Mouse (Mus musculus): ENCODE results near the gene Rbm20. TPM values are rescaled to one million over a fixed set of nuclear protein-coding genes. Genes with fewer than 3 reads are reported as not detected.

The Rbm20 gene
- polyA plus RNA-seq, 1 experiment from 2014 or later = 1.2 TPM

- no peak overlapping the region for H3K9ac ChIP-seq (replicated peaks; ENCODE audit: low read depth, low read length)
- H3K27me3 ChIP-seq (ENCODE audit: control insufficient read depth, insufficient read depth, low read length) = peaks cover 5% of the 10 kb centered on the region
- 44% methylated on average over 8 of the region's 8 CpGs for WGBS
- no peaks in the 10 kb centered on the region for H3K9me3 ChIP-seq (ENCODE audit: control insufficient read depth, low read length)
- ATAC-seq (ENCODE audit: low read depth) = no peak
- H3K27ac ChIP-seq (ENCODE audit: low read depth, low read length) = no peak overlapping the region
- no peak overlapping the region for H3K4me3 ChIP-seq (ENCODE audit: low read depth, low read length)
- H3K36me3 ChIP-seq (ENCODE audit: control insufficient read depth, insufficient read depth, low read length) = no peaks in the 10 kb centered on the region
- H3K4me2 ChIP-seq (ENCODE audit: low read depth, low read length) = no peak overlapping the region
- peaks cover 1% of the 10 kb centered on the region; the same call in 1 of the 2 replicates for H3K4me1 ChIP-seq (ENCODE audit: control insufficient read depth, insufficient read depth, low read length)
Observed at GRCm38 (mm10) chr19:53682427-53682826, 5.3 kb downstream of the Rbm20 start.

GRCm38 (mm10) chr19:53687592-53687991 is 10.5 kb downstream of the Rbm20 start:
- 86% methylated on average over 5 of the region's 5 CpGs for WGBS
- no peak for ATAC-seq (ENCODE audit: low read depth)
- Histone ChIP-seq H3K27me3 (ENCODE audit: control insufficient read depth, insufficient read depth, low read length) (no peaks in the 10 kb centered on the region), H3K36me3 (ENCODE audit: control insufficient read depth, insufficient read depth, low read length) (no peaks in the 10 kb centered on the region), H3K4me1 (ENCODE audit: control insufficient read depth, insufficient read depth, low read length) (no peaks in the 10 kb centered on the region), H3K4me3 (ENCODE audit: low read depth, low read length) (no peak overlapping the region), H3K9me3 (ENCODE audit: control insufficient read depth, low read length) (no peaks in the 10 kb centered on the region), H3K27ac (ENCODE audit: low read depth, low read length) (no peak overlapping the region), H3K9ac (replicated peaks; ENCODE audit: low read depth, low read length) (no peak overlapping the region), H3K4me2 (ENCODE audit: low read depth, low read length) (no peak overlapping the region)

GRCm38 (mm10) chr19:53690816-53691215 is 13.7 kb downstream of the Rbm20 start:
- no peak overlapping the region for H3K4me3 ChIP-seq (ENCODE audit: low read depth, low read length)
- H3K4me2 ChIP-seq (ENCODE audit: low read depth, low read length) = no peak overlapping the region
- WGBS = 44% methylated on average over 10 of the region's 10 CpGs
- H3K9ac ChIP-seq (replicated peaks; ENCODE audit: low read depth, low read length) = no peak overlapping the region
- H3K27ac ChIP-seq (ENCODE audit: low read depth, low read length) = no peak overlapping the region
- ATAC-seq (ENCODE audit: low read depth) = no peak
- H3K4me1 ChIP-seq (ENCODE audit: control insufficient read depth, insufficient read depth, low read length) = no peaks in the 10 kb centered on the region
- H3K9me3 ChIP-seq (ENCODE audit: control insufficient read depth, low read length) = no peaks in the 10 kb centered on the region
- H3K36me3 ChIP-seq (ENCODE audit: control insufficient read depth, insufficient read depth, low read length) = no peaks in the 10 kb centered on the region
- H3K27me3 ChIP-seq (ENCODE audit: control insufficient read depth, insufficient read depth, low read length) = no peaks in the 10 kb centered on the region

- WGBS = 33% methylated on average over 1 of the region's 1 CpGs
- no peaks in the 10 kb centered on the region for H3K27me3 ChIP-seq (ENCODE audit: control insufficient read depth, insufficient read depth, low read length)
- no peaks in the 10 kb centered on the region for H3K9me3 ChIP-seq (ENCODE audit: control insufficient read depth, low read length)
- no peaks in the 10 kb centered on the region for H3K4me1 ChIP-seq (ENCODE audit: control insufficient read depth, insufficient read depth, low read length)
- H3K9ac ChIP-seq (replicated peaks; ENCODE audit: low read depth, low read length) = no peak overlapping the region
- no peak overlapping the region for H3K4me2 ChIP-seq (ENCODE audit: low read depth, low read length)
- H3K4me3 ChIP-seq (ENCODE audit: low read depth, low read length) = no peak overlapping the region
- ATAC-seq (ENCODE audit: low read depth) = no peak
- no peaks in the 10 kb centered on the region for H3K36me3 ChIP-seq (ENCODE audit: control insufficient read depth, insufficient read depth, low read length)
- H3K27ac ChIP-seq (ENCODE audit: low read depth, low read length) = no peak overlapping the region
Observed at GRCm38 (mm10) chr19:53694020-53694419, 16.9 kb downstream of the Rbm20 start.

- Histone ChIP-seq H3K36me3 (ENCODE audit: control insufficient read depth, insufficient read depth, low read length) (no peaks in the 10 kb centered on the region), H3K27me3 (ENCODE audit: control insufficient read depth, insufficient read depth, low read length) (no peaks in the 10 kb centered on the region), H3K4me1 (ENCODE audit: control insufficient read depth, insufficient read depth, low read length) (peaks cover 4% of the 10 kb centered on the region; the same call in 1 of the 2 replicates), H3K4me3 (ENCODE audit: low read depth, low read length) (no peak overlapping the region), H3K4me2 (ENCODE audit: low read depth, low read length) (no peak overlapping the region), H3K27ac (ENCODE audit: low read depth, low read length) (no peak overlapping the region), H3K9ac (replicated peaks; ENCODE audit: low read depth, low read length) (no peak overlapping the region), H3K9me3 (ENCODE audit: control insufficient read depth, low read length) (no peaks in the 10 kb centered on the region)
- no peak for ATAC-seq (ENCODE audit: low read depth)
- WGBS = 74% methylated on average over 6 of the region's 6 CpGs
Observed at GRCm38 (mm10) chr19:53696079-53696478, 19.0 kb downstream of the Rbm20 start.

- no peak for ATAC-seq (ENCODE audit: low read depth)
- Histone ChIP-seq H3K9me3 (ENCODE audit: control insufficient read depth, low read length) (no peaks in the 10 kb centered on the region), H3K4me1 (ENCODE audit: control insufficient read depth, insufficient read depth, low read length) (peaks cover 4% of the 10 kb centered on the region; the same call in 1 of the 2 replicates), H3K4me3 (ENCODE audit: low read depth, low read length) (no peak overlapping the region), H3K27ac (ENCODE audit: low read depth, low read length) (no peak overlapping the region), H3K4me2 (ENCODE audit: low read depth, low read length) (no peak overlapping the region), H3K36me3 (ENCODE audit: control insufficient read depth, insufficient read depth, low read length) (no peaks in the 10 kb centered on the region), H3K9ac (replicated peaks; ENCODE audit: low read depth, low read length) (no peak overlapping the region), H3K27me3 (ENCODE audit: control insufficient read depth, insufficient read depth, low read length) (no peaks in the 10 kb centered on the region)
- 86% methylated on average over 3 of the region's 3 CpGs for WGBS
Observed at GRCm38 (mm10) chr19:53696655-53697054, 19.5 kb downstream of the Rbm20 start.

- Histone ChIP-seq H3K27ac (ENCODE audit: low read depth, low read length) (no peak overlapping the region), H3K4me2 (ENCODE audit: low read depth, low read length) (no peak overlapping the region), H3K9ac (replicated peaks; ENCODE audit: low read depth, low read length) (no peak overlapping the region), H3K4me1 (ENCODE audit: control insufficient read depth, insufficient read depth, low read length) (peaks cover 4% of the 10 kb centered on the region; the same call in 1 of the 2 replicates), H3K27me3 (ENCODE audit: control insufficient read depth, insufficient read depth, low read length) (no peaks in the 10 kb centered on the region), H3K9me3 (ENCODE audit: control insufficient read depth, low read length) (no peaks in the 10 kb centered on the region), H3K4me3 (ENCODE audit: low read depth, low read length) (no peak overlapping the region), H3K36me3 (ENCODE audit: control insufficient read depth, insufficient read depth, low read length) (no peaks in the 10 kb centered on the region)
- no peak for ATAC-seq (ENCODE audit: low read depth)
- WGBS = 33% methylated on average over 24 of the region's 24 CpGs
Observed at GRCm38 (mm10) chr19:53697376-53698126, 20.4 kb downstream of the Rbm20 start.

GRCm38 (mm10) chr19:53699671-53700070 is 22.6 kb downstream of the Rbm20 start:
- 28% methylated on average over 7 of the region's 7 CpGs for WGBS
- no peak for ATAC-seq (ENCODE audit: low read depth)
- no peaks in the 10 kb centered on the region for H3K36me3 ChIP-seq (ENCODE audit: control insufficient read depth, insufficient read depth, low read length)

GRCm38 (mm10) chr19:53701434-53701833 is 24.3 kb downstream of the Rbm20 start:
- Histone ChIP-seq H3K4me3 (ENCODE audit: low read depth, low read length) (no peak overlapping the region), H3K27me3 (ENCODE audit: control insufficient read depth, insufficient read depth, low read length) (no peaks in the 10 kb centered on the region), H3K27ac (ENCODE audit: low read depth, low read length) (no peak overlapping the region), H3K4me2 (ENCODE audit: low read depth, low read length) (no peak overlapping the region), H3K9ac (replicated peaks; ENCODE audit: low read depth, low read length) (no peak overlapping the region), H3K4me1 (ENCODE audit: control insufficient read depth, insufficient read depth, low read length) (peaks cover 4% of the 10 kb centered on the region), H3K36me3 (ENCODE audit: control insufficient read depth, insufficient read depth, low read length) (no peaks in the 10 kb centered on the region), H3K9me3 (ENCODE audit: control insufficient read depth, low read length) (no peaks in the 10 kb centered on the region)
- no peak for ATAC-seq (ENCODE audit: low read depth)
- 95% methylated on average over 9 of the region's 9 CpGs for WGBS

More at GRCm38 (mm10) chr19:53699671-53700070, 22.6 kb downstream of the Rbm20 start:
- no peak overlapping the region for H3K27ac ChIP-seq (ENCODE audit: low read depth, low read length)
- H3K27me3 ChIP-seq (ENCODE audit: control insufficient read depth, insufficient read depth, low read length) = no peaks in the 10 kb centered on the region
- H3K9ac ChIP-seq (replicated peaks; ENCODE audit: low read depth, low read length) = no peak overlapping the region
- H3K4me1 ChIP-seq (ENCODE audit: control insufficient read depth, insufficient read depth, low read length) = peaks cover 4% of the 10 kb centered on the region; the same call in 1 of the 2 replicates
- no peak overlapping the region for H3K4me3 ChIP-seq (ENCODE audit: low read depth, low read length)
- H3K4me2 ChIP-seq (ENCODE audit: low read depth, low read length) = no peak overlapping the region
- no peaks in the 10 kb centered on the region for H3K9me3 ChIP-seq (ENCODE audit: control insufficient read depth, low read length)
